Mouse (Mus musculus) limb, embryonic 15.5 days (tissue): ENCODE measurements around the gene Syngr1. TPM values are rescaled to one million over a fixed set of nuclear protein-coding genes. Genes with fewer than 3 reads are reported as not detected.
A peak's percentile ranks its signal among the peaks of the same experiment; 100 is the strongest.

Experiments used
- ATAC-seq: fragments of 200-750 bp; cut with Nextera tagmentation; 2 replicates; pipeline ENCODE4 v1.8.0; 2017; ENCODE audit warnings: low read depth, moderate TSS enrichment; ENCODE audit not compliant: insufficient number of reproducible peaks, low FRiP score, low TSS enrichment
- H3K27ac ChIP-seq: fragments of 300-500 bp; sonication (generic); 2 replicates; pipeline ENCODE4 v1.5.1; 2015; ENCODE audit warnings: moderate library complexity, mild to moderate bottlenecking, inconsistent platforms
- H3K27me3 ChIP-seq: fragments of 300-500 bp; sonication (generic); 2 replicates; pipeline ENCODE4 v1.6.1; 2015; ENCODE audit warnings: inconsistent platforms
- H3K36me3 ChIP-seq: fragments of 300-500 bp; sonication (generic); 2 replicates; pipeline ENCODE4 v1.6.1; 2015; ENCODE audit warnings: inconsistent platforms
- H3K4me1 ChIP-seq: fragments of 300-500 bp; sonication (generic); 2 replicates; pipeline ENCODE4 v1.6.1; 2015; ENCODE audit warnings: inconsistent platforms
- H3K4me2 ChIP-seq: fragments of 300-500 bp; sonication (generic); 2 replicates; pipeline ENCODE4 v1.6.1; 2015; ENCODE audit warnings: mild to moderate bottlenecking, inconsistent platforms
- H3K4me3 ChIP-seq: fragments of 300-500 bp; sonication (generic); 2 replicates; pipeline ENCODE4 v1.5.1; 2015; ENCODE audit warnings: mild to moderate bottlenecking, inconsistent platforms
- H3K9ac ChIP-seq: fragments of 300-500 bp; sonication (generic); 2 replicates; pipeline ENCODE4 v1.6.1; 2015; ENCODE audit warnings: inconsistent platforms
- H3K9me3 ChIP-seq: fragments of 300-500 bp; sonication (generic); 2 replicates; pipeline ENCODE4 v1.6.1; 2016; ENCODE audit warnings: inconsistent platforms
- WGBS: fragments of 180-500 bp; shearing (Covaris S2); methylation state at CpG from one replicate; pipeline ENCODE4 v1.1.7; 2015; 5-methylcytosine and 5-hydroxymethylcytosine counted together
- polyA plus RNA-seq: library from polyadenylated mRNA; unstranded; fragments of >200 nt; fragmentation: Nextera tagmentation; extraction: Ambion mirVana; gene quantifications from 2 replicates; pipeline ENCODE4 v1.2.1, GENCODE M21; 2015

Gene Syngr1
- polyA plus RNA-seq, 1 experiment from 2014 or later = 10.4 TPM

DNA sequence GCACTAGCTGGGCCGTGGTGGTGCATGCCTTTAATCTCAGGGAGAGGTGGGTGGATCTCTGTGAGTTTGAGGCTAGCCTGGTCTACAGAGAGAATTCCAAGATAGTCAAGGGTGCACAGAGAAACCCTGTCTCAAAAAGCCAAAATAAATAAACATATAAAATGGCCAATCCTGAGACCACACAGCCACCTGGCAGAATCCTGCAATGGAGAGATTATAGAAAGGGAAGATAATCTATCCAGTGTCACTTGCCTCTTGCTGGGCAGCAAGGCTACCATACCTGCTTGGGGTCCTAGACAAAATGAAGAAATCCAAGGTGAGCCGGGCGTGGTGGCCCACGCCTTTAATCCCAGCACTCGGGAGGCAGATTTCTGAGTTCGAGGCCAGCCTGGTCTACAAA is 38.8 kb downstream of the Syngr1 start:
- ATAC-seq = no peak
- WGBS = 88% methylated on average over 6 of the region's 6 CpGs
- peaks cover 13% of the 10 kb centered on the region for H3K4me1 ChIP-seq

DNA sequence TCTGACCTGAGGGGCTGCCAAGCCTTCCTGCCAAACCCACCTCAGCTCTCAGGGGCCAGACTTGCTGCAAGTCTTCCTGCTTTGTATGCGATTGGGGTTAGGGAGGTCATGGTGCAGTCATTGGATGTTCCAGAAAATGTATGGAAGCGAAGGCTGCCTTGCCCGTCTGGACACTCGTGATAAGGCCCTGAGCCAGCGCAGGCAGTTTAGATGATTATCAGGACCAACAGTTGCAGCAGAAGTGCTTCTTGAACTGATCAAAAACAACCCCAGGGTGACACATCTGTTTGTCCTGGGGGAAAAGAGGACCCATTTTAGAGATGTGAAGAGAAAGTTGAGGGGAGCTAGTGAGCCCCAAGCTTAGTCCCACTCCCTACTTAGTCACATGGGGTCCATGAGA is 39.6 kb downstream of the Syngr1 start:
- Histone ChIP-seq H3K9ac (no peak overlapping the region), H3K27me3 (no peaks in the 10 kb centered on the region), H3K4me1 (peaks cover 13% of the 10 kb centered on the region), H3K36me3 (no peaks in the 10 kb centered on the region), H3K9me3 (no peaks in the 10 kb centered on the region), H3K4me3 (no peak overlapping the region), H3K27ac (no peak overlapping the region), H3K4me2 (no peak overlapping the region)
- WGBS = 81% methylated on average over 5 of the region's 5 CpGs
- no peak for ATAC-seq

More for the DNA sequence above, 38.8 kb downstream of the Syngr1 start:
- H3K4me3 ChIP-seq = no peak overlapping the region
- H3K27ac ChIP-seq = no peak overlapping the region
- no peaks in the 10 kb centered on the region for H3K9me3 ChIP-seq
- H3K27me3 ChIP-seq = no peaks in the 10 kb centered on the region
- no peaks in the 10 kb centered on the region for H3K36me3 ChIP-seq
- H3K9ac ChIP-seq = no peak overlapping the region
- no peak overlapping the region for H3K4me2 ChIP-seq

DNA sequence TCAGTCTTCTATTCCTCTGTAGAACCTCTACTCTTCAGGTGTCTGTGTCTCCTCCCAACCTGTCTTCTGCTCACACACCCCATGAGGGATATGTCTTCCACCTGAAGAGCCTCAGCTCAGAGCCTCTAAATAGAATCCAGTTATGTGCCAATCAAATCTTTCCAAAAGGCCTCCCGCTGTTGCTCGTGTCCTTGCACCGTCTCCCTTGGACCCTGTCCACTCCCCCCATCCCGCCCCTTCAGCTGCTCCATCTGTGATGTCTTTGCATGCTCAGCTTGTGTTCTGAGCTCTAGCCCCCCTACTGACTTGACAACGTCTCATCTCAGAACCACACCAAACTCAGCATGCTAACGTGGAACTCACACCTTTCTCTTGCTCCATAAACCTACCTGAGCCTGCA is 40.3 kb downstream of the Syngr1 start:
- Histone ChIP-seq H3K4me3 (no peak overlapping the region), H3K9ac (no peak overlapping the region), H3K9me3 (no peaks in the 10 kb centered on the region), H3K4me2 (no peak overlapping the region), H3K27me3 (no peaks in the 10 kb centered on the region), H3K27ac (no peak overlapping the region), H3K36me3 (no peaks in the 10 kb centered on the region), H3K4me1 (peaks cover 13% of the 10 kb centered on the region)
- no peak for ATAC-seq
- 73% methylated on average over 6 of the region's 6 CpGs for WGBS

DNA sequence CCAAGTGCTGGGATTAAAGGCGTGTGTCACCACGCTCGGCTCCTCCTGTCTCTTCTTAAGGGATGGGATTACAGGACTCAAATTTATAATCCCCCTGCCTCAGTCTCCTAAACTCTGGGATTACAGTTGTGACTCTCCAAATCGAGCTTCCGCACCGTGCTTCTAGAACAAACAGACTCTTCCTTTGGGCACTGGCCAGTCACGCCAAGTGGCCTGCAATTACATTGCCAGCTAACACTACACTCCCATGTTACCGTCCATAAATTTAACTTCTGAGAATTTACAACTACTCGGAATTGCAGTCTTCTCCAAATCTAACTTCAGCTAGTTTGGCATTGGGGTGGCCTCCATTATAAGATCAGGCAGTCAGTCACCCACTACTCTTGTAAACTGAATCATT is 41.3 kb downstream of the Syngr1 start:
- Histone ChIP-seq H3K4me1 (peaks cover 13% of the 10 kb centered on the region), H3K9me3 (no peaks in the 10 kb centered on the region), H3K36me3 (0 out of 2 replicates have a peak, but pooled peaks cover 7% of the 10 kb centered on the region), H3K4me3 (peak overlapping the region; percentile 71), H3K27me3 (no peaks in the 10 kb centered on the region), H3K9ac (no peak overlapping the region), H3K27ac (0 out of 2 replicates have a peak overlapping the region, but pooled peaks have one; percentile 100), H3K4me2 (peak overlapping the region; percentile 77)
- no peak for ATAC-seq
- WGBS = 79% methylated on average over 9 of the region's 9 CpGs

DNA sequence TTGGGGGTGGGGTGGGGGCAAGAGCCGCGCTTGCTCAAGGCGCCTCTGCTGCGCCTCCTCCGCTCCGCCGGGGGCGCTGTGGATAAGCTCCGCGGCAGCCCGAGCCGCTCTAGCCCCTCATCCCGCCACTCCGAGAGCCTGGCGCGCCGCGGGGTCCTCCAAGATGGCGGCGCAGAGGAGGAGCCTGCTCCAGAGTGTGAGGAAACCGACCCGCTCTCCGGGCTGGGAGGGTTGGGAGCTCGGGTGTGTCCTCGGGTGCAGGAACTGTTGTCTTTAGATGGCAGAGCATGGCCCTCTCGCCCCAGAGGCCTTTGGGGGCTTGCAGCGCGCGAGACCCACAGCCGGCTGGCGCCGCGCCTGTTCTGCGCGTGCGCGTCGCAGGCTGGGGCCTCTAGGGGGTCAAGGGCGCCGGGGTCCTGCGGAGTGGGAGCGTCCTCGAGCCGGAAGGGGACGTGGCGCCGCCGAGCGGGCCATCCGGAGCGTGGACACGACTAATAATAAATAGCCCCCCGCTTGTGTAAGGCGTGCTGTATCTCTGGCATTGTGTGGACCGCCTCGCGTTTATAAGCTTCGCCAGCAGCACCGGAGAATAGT is 42.0 kb downstream of the Syngr1 start, which contains the start of gene Tab1:
Gene Tab1, plus strand, starts transcription at position 135 of the 594 bp plus-strand sequence.
- WGBS = under 1% methylated on average over 59 of the region's 59 CpGs
- H3K36me3 ChIP-seq = 0 out of 2 replicates have a peak, but pooled peaks cover 7% of the 10 kb centered on the region
- peaks cover 13% of the 10 kb centered on the region for H3K4me1 ChIP-seq
- H3K27ac ChIP-seq = peak within 1 kb of the TSS; percentile 100
- no peaks in the 10 kb centered on the region for H3K9me3 ChIP-seq
- H3K9ac ChIP-seq = peak within 1 kb of the TSS; percentile 88
- peak within 1 kb of the TSS; percentile 71 for H3K4me3 ChIP-seq
- no peaks in the 10 kb centered on the region for H3K27me3 ChIP-seq
- peak within 1 kb of the TSS; percentile 77 for H3K4me2 ChIP-seq
- ATAC-seq = peak; percentile 95

DNA sequence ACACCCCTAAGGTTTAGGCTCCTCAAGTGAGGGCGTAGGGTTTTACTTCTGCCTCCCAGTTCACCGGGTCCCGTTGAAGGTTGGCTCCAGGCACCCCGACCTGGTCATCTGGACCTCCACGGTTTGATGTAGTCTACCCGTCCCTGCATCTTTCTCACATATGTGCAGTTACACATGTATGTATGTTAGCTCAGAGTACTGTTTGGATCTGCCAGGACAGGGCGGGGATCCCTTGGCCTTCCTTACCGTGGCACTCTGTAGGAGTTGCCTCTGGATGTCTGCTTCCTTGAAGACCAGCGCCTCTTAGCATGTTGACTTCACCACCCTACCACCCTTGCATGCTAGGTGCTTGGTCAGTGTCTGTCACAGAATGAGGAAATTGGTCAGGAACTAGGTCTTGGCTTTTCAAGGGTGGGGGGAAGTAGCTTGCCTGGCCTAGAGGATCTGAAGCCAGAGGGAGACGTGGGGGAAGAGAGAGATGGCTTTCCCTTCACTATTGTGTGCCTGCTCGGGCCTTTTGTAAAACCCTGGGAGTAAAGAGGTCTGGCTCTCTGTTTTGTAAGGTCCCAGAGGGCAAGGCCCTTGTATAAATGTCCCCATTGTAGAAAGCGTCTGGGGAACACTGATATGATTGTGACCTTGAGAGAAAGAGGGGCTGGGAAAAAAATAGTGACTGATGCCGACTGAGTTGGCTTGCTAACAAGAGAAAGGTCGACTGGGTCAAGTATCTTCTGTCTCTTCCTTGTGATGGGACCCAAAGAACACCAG is 42.7 kb downstream of the Syngr1 start:
- H3K27ac ChIP-seq = peak overlapping the region; percentile 100
- peaks cover 13% of the 10 kb centered on the region for H3K4me1 ChIP-seq
- peak overlapping the region; percentile 77 for H3K4me2 ChIP-seq
- no peak for ATAC-seq
- no peaks in the 10 kb centered on the region for H3K27me3 ChIP-seq
- H3K9me3 ChIP-seq = no peaks in the 10 kb centered on the region
- H3K36me3 ChIP-seq = 0 out of 2 replicates have a peak, but pooled peaks cover 7% of the 10 kb centered on the region
- peak overlapping the region; percentile 71 for H3K4me3 ChIP-seq
- 17% methylated on average over 14 of the region's 14 CpGs for WGBS
- peak overlapping the region; percentile 88 for H3K9ac ChIP-seq

DNA sequence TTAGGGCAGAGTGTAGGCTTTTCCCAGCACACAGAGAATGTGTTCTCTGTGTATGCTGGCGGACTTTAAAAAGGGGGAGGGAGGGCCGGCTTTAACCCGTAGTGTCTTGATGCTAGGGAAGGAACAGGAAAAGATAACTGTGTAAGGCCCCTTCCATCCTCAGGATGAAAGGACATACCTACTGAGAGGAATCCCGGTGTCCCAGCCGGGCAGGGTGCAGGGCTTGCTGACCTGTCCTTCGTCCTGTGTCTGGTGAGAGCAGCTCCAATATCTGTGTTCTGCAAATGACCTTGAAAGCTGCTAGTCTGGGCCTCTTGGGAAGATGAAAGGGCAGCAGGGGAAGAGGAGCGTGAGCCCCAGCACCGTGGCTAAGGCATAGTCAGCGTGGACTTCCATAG is 43.3 kb downstream of the Syngr1 start:
- no peaks in the 10 kb centered on the region for H3K9me3 ChIP-seq
- no peaks in the 10 kb centered on the region for H3K27me3 ChIP-seq
- H3K4me2 ChIP-seq = peak overlapping the region; percentile 77
- peaks cover 13% of the 10 kb centered on the region for H3K4me1 ChIP-seq
- whole genome bisulfite sequencing = 74% methylated on average over 9 of the region's 9 CpGs
- 0 out of 2 replicates have a peak, but pooled peaks cover 7% of the 10 kb centered on the region for H3K36me3 ChIP-seq
- H3K4me3 ChIP-seq = peak overlapping the region; percentile 71
- ATAC-seq = no peak
- H3K9ac ChIP-seq = peak overlapping the region; percentile 88
- peak overlapping the region; percentile 100; the same call in 1 of the 2 replicates for H3K27ac ChIP-seq

DNA sequence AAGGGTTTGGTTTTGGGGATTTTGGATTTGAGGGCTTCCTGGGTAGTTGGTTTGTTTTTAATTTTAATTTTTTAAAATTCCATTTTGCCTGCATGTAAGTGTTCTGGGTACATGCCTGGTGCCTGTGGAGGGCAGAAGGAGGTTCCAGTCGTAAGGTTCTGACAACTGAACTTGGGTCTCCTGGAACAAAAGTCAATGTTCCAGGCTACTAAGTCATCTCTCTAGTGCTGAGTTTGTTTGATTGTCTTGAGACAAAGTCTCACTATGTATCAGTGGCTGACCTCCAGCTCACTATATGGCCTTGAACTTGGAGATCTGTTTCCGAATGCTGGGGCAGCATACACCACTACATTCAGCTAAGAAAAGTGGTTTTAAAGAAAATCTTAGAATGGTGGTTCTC is 44.4 kb downstream of the Syngr1 start:
- Histone ChIP-seq H3K4me3 (no peak overlapping the region), H3K27ac (no peak overlapping the region), H3K27me3 (no peaks in the 10 kb centered on the region), H3K4me1 (peaks cover 13% of the 10 kb centered on the region), H3K9ac (no peak overlapping the region), H3K9me3 (no peaks in the 10 kb centered on the region), H3K4me2 (no peak overlapping the region), H3K36me3 (peaks cover 15% of the 10 kb centered on the region)
- 92% methylated on average over 2 of the region's 2 CpGs for WGBS
- ATAC-seq = no peak

DNA sequence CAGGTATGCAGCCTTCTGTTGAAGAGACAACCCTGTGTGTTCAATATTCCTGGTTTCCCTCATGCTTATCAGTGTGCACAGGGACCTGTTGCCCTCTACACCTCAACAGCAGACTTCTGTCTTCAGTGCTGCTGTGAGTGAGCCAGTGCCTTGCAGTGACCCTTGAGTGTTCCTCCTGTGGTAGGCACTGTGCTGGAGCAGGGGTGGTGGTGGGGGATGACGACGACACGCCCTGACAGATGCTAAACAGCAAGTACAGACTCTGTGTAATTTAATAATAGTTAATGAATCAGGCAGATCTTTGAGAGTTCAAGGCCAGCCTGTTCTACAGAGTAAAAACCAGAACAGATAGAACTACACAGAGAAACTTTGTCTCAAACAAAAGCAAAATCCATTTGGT is 45.5 kb downstream of the Syngr1 start:
- Histone ChIP-seq H3K4me2 (no peak overlapping the region), H3K27ac (no peak overlapping the region), H3K4me3 (no peak overlapping the region), H3K9ac (no peak overlapping the region), H3K4me1 (peaks cover 13% of the 10 kb centered on the region), H3K27me3 (no peaks in the 10 kb centered on the region), H3K36me3 (peaks cover 25% of the 10 kb centered on the region), H3K9me3 (no peaks in the 10 kb centered on the region)
- no peak for ATAC-seq
- WGBS = 91% methylated on average over 3 of the region's 3 CpGs

DNA sequence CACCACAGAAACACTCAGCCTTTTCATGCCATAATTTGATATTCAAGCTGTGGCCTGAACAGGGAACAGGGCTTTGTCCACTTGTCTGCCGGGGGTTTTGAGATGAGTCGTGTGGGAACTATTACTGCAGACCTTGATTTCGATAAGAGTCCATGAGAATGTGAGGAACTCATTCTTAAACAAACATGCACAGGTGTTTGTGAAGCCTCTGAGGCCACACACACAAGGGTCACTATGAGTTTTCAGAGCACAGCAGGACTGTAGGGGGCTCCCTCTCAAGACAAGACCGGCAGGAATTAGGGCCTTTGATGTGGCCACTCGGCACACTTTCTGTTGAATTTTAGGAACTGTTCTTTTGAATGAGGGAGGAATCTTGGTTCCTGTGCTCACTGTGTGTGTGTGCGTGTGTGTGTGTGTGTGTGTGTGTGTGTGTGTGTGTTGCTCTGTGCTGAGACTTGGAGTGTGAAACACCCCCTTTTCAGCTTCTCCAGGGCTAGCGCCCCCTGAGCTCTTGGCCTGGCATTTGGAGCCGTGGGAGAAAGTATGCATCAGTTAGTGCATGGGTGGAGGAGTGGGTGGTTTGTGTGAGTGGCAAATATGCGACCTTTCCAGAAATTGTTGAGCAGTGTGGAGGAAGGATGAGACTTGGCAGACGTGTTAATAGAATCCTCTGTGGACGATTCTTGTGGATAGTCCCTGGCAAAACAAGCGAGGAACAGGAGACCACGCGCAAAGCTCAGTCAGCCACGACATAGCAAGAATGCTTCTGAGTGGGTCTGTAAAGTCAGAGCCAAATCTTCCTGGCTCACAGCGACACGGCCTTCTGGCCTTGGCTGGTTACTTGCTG is 47.0 kb downstream of the Syngr1 start:
- 69% methylated on average over 17 of the region's 17 CpGs for WGBS
- Histone ChIP-seq H3K36me3 (peaks cover 37% of the 10 kb centered on the region), H3K27ac (no peak overlapping the region)

DNA sequence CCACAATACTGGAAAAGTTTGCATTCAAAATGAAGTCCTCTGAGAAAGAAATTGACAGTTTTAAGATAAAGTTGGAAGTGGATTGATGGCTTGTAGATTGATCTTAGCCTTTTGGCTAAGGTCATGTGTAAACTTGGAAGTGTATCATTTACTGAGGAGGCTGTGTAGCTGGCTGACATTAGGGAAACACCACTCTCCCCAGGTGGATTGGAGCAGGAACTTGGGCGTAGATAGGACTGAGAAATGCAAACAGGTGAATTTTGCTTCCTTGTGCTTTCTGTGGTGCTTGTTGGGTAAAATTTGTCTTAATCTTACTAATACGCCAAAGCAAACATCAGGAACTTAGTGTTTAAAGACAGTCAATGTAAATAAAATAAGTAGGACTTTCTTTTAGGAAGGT is 49.2 kb downstream of the Syngr1 start:
- Histone ChIP-seq H3K9ac (no peak overlapping the region), H3K27me3 (no peaks in the 10 kb centered on the region), H3K4me2 (no peak overlapping the region), H3K9me3 (no peaks in the 10 kb centered on the region), H3K27ac (no peak overlapping the region), H3K4me1 (no peaks in the 10 kb centered on the region), H3K4me3 (no peak overlapping the region), H3K36me3 (peaks cover 48% of the 10 kb centered on the region)
- ATAC-seq = no peak
- 94% methylated on average over 2 of the region's 2 CpGs for WGBS

More for the DNA sequence above, 47.0 kb downstream of the Syngr1 start:
- Histone ChIP-seq H3K9me3 (no peaks in the 10 kb centered on the region), H3K4me2 (no peak overlapping the region), H3K4me1 (peaks cover 13% of the 10 kb centered on the region), H3K9ac (no peak overlapping the region), H3K4me3 (no peak overlapping the region), H3K27me3 (no peaks in the 10 kb centered on the region)
- ATAC-seq = no peak
